Mouse (Mus musculus) CH12.LX (cell line): ENCODE results near the gene Mpp2.

Experiments
- BHLHE40 ChIP-seq: IDR thresholded peaks from 2 replicates; pipeline ENCODE4 v1.6.1; 2011; ENCODE audit warnings: mild to moderate bottlenecking, low read depth, low read length, improper control_type of control experiment
- CTCF ChIP-seq, 2 experiments: IDR thresholded peaks in 1 of 2; conservative IDR thresholded peaks in 1 of 2; 2 replicates each; pipeline ENCODE4 v1.5.1; 2011 to 2012; ENCODE audit warnings: low read depth in 2 of 2, low read length in 2 of 2, improper control_type of control experiment in 1 of 2, inconsistent platforms in 1 of 2, mild to moderate bottlenecking in 1 of 2, moderate library complexity in 1 of 2
- E2F4 ChIP-seq: IDR thresholded peaks from 2 replicates; pipeline ENCODE4 v1.6.1; 2011; ENCODE audit warnings: low read depth, low read length, improper control_type of control experiment; ENCODE audit not compliant: insufficient replicate concordance
- EP300 ChIP-seq: IDR thresholded peaks from 2 replicates; pipeline ENCODE4 v1.6.1; 2011; ENCODE audit warnings: low read length, improper control_type of control experiment
- MAFK ChIP-seq: IDR thresholded peaks from 2 replicates; pipeline ENCODE4 v1.6.1; 2011; ENCODE audit warnings: low read length, improper control_type of control experiment; ENCODE audit not compliant: insufficient replicate concordance
- NELFE ChIP-seq: IDR thresholded peaks from 2 replicates; pipeline ENCODE4 v1.6.1; 2011; ENCODE audit warnings: low read depth, low read length, improper control_type of control experiment
- NRF1 ChIP-seq: IDR thresholded peaks from 2 replicates; pipeline ENCODE4 v1.6.1; 2014; ENCODE audit warnings: low read depth, mild to moderate bottlenecking, inconsistent platforms, low read length, improper control_type of control experiment, moderate library complexity
- POLR2A ChIP-seq: IDR thresholded peaks from 2 replicates; pipeline ENCODE4 v1.6.1; 2011; ENCODE audit warnings: low read depth, mild to moderate bottlenecking, improper control_type of control experiment, low read length
- SIN3A ChIP-seq: IDR thresholded peaks from 2 replicates; pipeline ENCODE4 v1.6.1; 2012; ENCODE audit warnings: low read length, improper control_type of control experiment, inconsistent platforms
- ZKSCAN1 ChIP-seq: IDR thresholded peaks from 2 replicates; pipeline ENCODE4 v1.6.1; 2012; ENCODE audit warnings: low read depth, inconsistent platforms, low read length, improper control_type of control experiment, borderline replicate concordance

DNA sequence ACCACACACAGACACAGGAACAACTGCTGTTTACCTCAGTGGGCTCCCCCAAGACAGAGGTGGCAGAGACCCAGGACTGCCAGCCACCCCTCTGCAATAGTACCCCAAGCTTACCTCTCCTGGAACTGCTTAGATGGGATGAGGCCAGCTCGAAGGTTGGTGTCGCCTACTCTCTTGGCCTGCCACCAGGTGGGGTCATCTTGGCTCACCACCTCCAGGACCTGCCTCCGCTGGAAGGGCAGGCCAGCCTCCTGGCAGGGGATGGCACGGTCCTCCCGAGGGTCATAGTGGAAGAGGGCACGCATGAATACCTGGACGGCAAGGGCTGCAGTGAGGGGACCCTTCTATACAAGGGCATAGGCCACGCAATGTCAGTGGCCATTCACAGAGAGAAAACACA is 75.1 kb downstream of the Mpp2 start:
- TF ChIP-seq ZKSCAN1 = no peak
- no peak for TF ChIP-seq BHLHE40
- no peak for TF ChIP-seq POLR2A
- TF ChIP-seq NELFE = no peak
- TF ChIP-seq CTCF (conservative IDR thresholded peaks at IDR 0.05 in 1 of 2, IDR thresholded peaks at IDR 0.05 in 1 of 2; ENCODE audit: low read depth in 2 of 2, low read length in 2 of 2) = 0 out of 4 replicates have a peak, but pooled peaks of 1 of the 2 experiments have one; percentile 14
- TF ChIP-seq EP300 = no peak
- no peak for TF ChIP-seq SIN3A
- no peak for TF ChIP-seq NRF1
- TF ChIP-seq MAFK = no peak
- no peak for TF ChIP-seq E2F4
